In the genomic region with DNA sequence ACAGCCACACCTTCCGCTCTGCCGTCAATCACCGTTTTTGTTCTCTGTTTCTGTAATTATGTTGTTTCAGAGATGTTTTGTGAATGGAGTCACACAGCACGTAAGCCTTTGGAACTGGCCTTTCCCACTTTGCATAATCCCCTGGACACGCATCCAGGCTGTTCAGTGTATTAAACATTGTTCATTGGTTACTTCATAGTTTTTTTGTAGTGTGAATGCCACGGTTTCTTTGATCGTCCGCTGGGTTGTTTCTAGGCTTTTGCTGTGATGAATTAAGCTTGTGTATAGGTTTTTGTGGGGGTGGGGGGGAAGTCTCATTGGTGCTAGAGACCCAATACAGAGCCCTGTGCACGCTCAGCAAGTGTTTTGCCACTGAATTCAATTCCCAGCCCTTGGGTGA, we compare ENCODE assay signal across 25 mouse cellular contexts.
DNase-seq lines count a peak whose midpoint lies in the region; ATAC-seq and TF ChIP-seq lines count a peak whose summit lies in the region.
"Had no signal": no experiment of that assay in that cellular context is flagged by ENCODE, and none has a peak within 500 bp of the region (broad histone marks: within the 10 kb centered on the region; RNA-seq: fewer than 3 reads in every experiment).

No protein-coding gene starts in this region.

- DNase-seq in embryo, embryonic 10 days (ENCODE audit: low spot score) = peak; percentile 28
- no peak for DNase-seq in embryo, embryonic 9.5 days (ENCODE audit: extremely low spot score)
- DNase-seq in embryo, embryonic 10.5 days (ENCODE audit: low spot score) = peak; percentile 68
- DNase-seq in hindbrain, postnatal 0 days (ENCODE audit: low spot score) = peak; percentile 23
- no peak for DNase-seq in left cerebral cortex, adult 2 months (ENCODE audit: extremely low spot score in 1 of 2, low spot score in 2 of 2)
- no peak for DNase-seq in retina, embryonic 14.5 days (ENCODE audit: low spot score)
- DNase-seq: adrenal gland, postnatal 14 days; cerebellum, adult 9-10 months; gastrocnemius, adult 2 months; heart, postnatal 4 days; kidney, adult 2 months; layer of hippocampus, adult 9-11 months; lung, adult 18-20 months; lung, postnatal 10 days; right cerebral cortex, adult 18-20 months; right cerebral cortex, postnatal 4 days; thymus, postnatal 14 days had no signal

- H3K4me2 ChIP-seq in hindbrain, embryonic 12.5 days (replicated peaks) = no peak overlapping the region
- H3K4me2 ChIP-seq in hindbrain, embryonic 13.5 days = no peak overlapping the region
- no peak overlapping the region for H3K4me2 ChIP-seq in hindbrain, postnatal 0 days (ENCODE audit: low read depth, low read length)
- H3K4me2 ChIP-seq: embryonic facial prominence, embryonic 12.5 days; limb, embryonic 13.5 days; liver, embryonic 12.5 days; neural tube, embryonic 13.5 days had no signal

- TF ChIP-seq CTCF in hindbrain, postnatal 0 days (IDR thresholded peaks at IDR 0.05; ENCODE audit: low read depth) = no peak
- TF ChIP-seq CTCF in left cerebral cortex, adult 2 months (IDR thresholded peaks at IDR 0.05) = no peak

- H3K4me1 ChIP-seq in hindbrain, embryonic 12.5 days = 0 out of 2 replicates have a peak, but pooled peaks cover 7% of the 10 kb centered on the region
- peaks cover 3% of the 10 kb centered on the region; the same call in 1 of the 2 replicates for H3K4me1 ChIP-seq in hindbrain, embryonic 13.5 days (replicated peaks)
- no peaks in the 10 kb centered on the region for H3K4me1 ChIP-seq in hindbrain, postnatal 0 days (ENCODE audit: insufficient read depth, low read length)
- H3K4me1 ChIP-seq: embryonic facial prominence, embryonic 12.5 days; limb, embryonic 13.5 days; neural tube, embryonic 13.5 days had no signal

- no peak overlapping the region for H3K27ac ChIP-seq in hindbrain, embryonic 12.5 days
- H3K27ac ChIP-seq in hindbrain, embryonic 13.5 days = no peak overlapping the region
- H3K27ac ChIP-seq in hindbrain, postnatal 0 days = no peak overlapping the region
- H3K27ac ChIP-seq in left cerebral cortex, adult 2 months = no peak overlapping the region
- H3K27ac ChIP-seq: embryonic facial prominence, embryonic 12.5 days; gastrocnemius, adult 2 months; heart, embryonic 10.5 days; kidney, postnatal 0 days; limb, embryonic 13.5 days; liver, embryonic 12.5 days; neural tube, embryonic 13.5 days had no signal

- H3K9ac ChIP-seq in hindbrain, embryonic 12.5 days = no peak overlapping the region
- H3K9ac ChIP-seq in hindbrain, embryonic 13.5 days = no peak overlapping the region
- H3K9ac ChIP-seq in hindbrain, postnatal 0 days (replicated peaks; ENCODE audit: low read length) = no peak overlapping the region
- H3K9ac ChIP-seq: embryonic facial prominence, embryonic 12.5 days; limb, embryonic 13.5 days; liver, embryonic 12.5 days; neural tube, embryonic 13.5 days had no signal

- intact Hi-C loops in left cerebral cortex, adult 2 months (cut with DNase I) = no loop called here

- WGBS in hindbrain, embryonic 12.5 days = 43% methylated on average over 9 of the region's 9 CpGs
- WGBS in hindbrain, embryonic 13.5 days = 31% methylated on average over 9 of the region's 9 CpGs
- WGBS in hindbrain, postnatal 0 days = 24% methylated on average over 9 of the region's 9 CpGs

- no peak overlapping the region for H3K4me3 ChIP-seq in hindbrain, embryonic 12.5 days
- H3K4me3 ChIP-seq in hindbrain, embryonic 13.5 days = no peak overlapping the region
- no peak overlapping the region for H3K4me3 ChIP-seq in hindbrain, postnatal 0 days (ENCODE audit: low read length)
- no peak overlapping the region for H3K4me3 ChIP-seq in left cerebral cortex, adult 2 months
- H3K4me3 ChIP-seq: embryonic facial prominence, embryonic 12.5 days; gastrocnemius, adult 2 months; heart, embryonic 10.5 days; limb, embryonic 13.5 days; liver, embryonic 12.5 days; neural tube, embryonic 13.5 days had no signal

- peak; percentile 64; the same call in 1 of the 2 replicates for ATAC-seq in hindbrain, embryonic 12.5 days (ENCODE audit: low FRiP score)
- ATAC-seq in hindbrain, embryonic 13.5 days (ENCODE audit: low FRiP score) = no peak
- 0 out of 2 replicates have a peak, but pooled peaks have one; percentile 56 for ATAC-seq in hindbrain, postnatal 0 days
- ATAC-seq: liver, embryonic 12.5 days had no signal

- no peaks in the 10 kb centered on the region for H3K27me3 ChIP-seq in hindbrain, embryonic 12.5 days
- no peaks in the 10 kb centered on the region for H3K27me3 ChIP-seq in hindbrain, embryonic 13.5 days
- no peaks in the 10 kb centered on the region for H3K27me3 ChIP-seq in hindbrain, postnatal 0 days (ENCODE audit: insufficient read depth, low read length)
- H3K27me3 ChIP-seq: embryonic facial prominence, embryonic 12.5 days; limb, embryonic 13.5 days; liver, embryonic 12.5 days; neural tube, embryonic 13.5 days had no signal

- no peaks in the 10 kb centered on the region for H3K9me3 ChIP-seq in hindbrain, embryonic 12.5 days (replicated peaks)
- no peaks in the 10 kb centered on the region for H3K9me3 ChIP-seq in hindbrain, embryonic 13.5 days
- no peaks in the 10 kb centered on the region for H3K9me3 ChIP-seq in hindbrain, postnatal 0 days (ENCODE audit: low read length)
- H3K9me3 ChIP-seq: embryonic facial prominence, embryonic 12.5 days; heart, embryonic 10.5 days; limb, embryonic 13.5 days; liver, embryonic 12.5 days; neural tube, embryonic 13.5 days had no signal

- no peaks in the 10 kb centered on the region for H3K36me3 ChIP-seq in hindbrain, embryonic 12.5 days
- no peaks in the 10 kb centered on the region for H3K36me3 ChIP-seq in hindbrain, embryonic 13.5 days
- no peaks in the 10 kb centered on the region for H3K36me3 ChIP-seq in hindbrain, postnatal 0 days (ENCODE audit: insufficient read depth, low read length)
- H3K36me3 ChIP-seq: embryonic facial prominence, embryonic 12.5 days; heart, embryonic 10.5 days; limb, embryonic 13.5 days; neural tube, embryonic 13.5 days had no signal

Comparison
In these comparisons a context has a peak if more than half of its experiments do, and no peak if none do; other contexts are left out.
1. DNase-seq: peak in embryo, embryonic 10 days (single experiment), embryo, embryonic 10.5 days (single experiment) and hindbrain, postnatal 0 days (single experiment); none in embryo, embryonic 9.5 days (single experiment), left cerebral cortex, adult 2 months (0 of 2) and retina, embryonic 14.5 days (single experiment).